Mouse (Mus musculus): Measurements from ENCODE around the gene Glb1l. TPM values are rescaled to one million over a fixed set of nuclear protein-coding genes. Genes with fewer than 3 reads are reported as not detected.

The Glb1l gene
- polyA plus RNA-seq, 2 experiments, result 17.7 to 41.4 TPM

- Histone ChIP-seq H3K9ac (ENCODE audit: low read depth, low read length, severe bottlenecking) (no peak overlapping the region), H3K9me3 (ENCODE audit: control insufficient read depth, low read length) (no peaks in the 10 kb centered on the region), H3K36me3 (ENCODE audit: control insufficient read depth, insufficient read depth, low read length) (no peaks in the 10 kb centered on the region), H3K4me2 (replicated peaks; ENCODE audit: low read depth, low read length, severe bottlenecking) (no peak overlapping the region), H3K4me1 (ENCODE audit: control insufficient read depth, insufficient read depth, low read length) (peaks cover 7% of the 10 kb centered on the region; the same call in 1 of the 2 replicates), H3K27me3 (ENCODE audit: control insufficient read depth, insufficient read depth, low read length) (no peaks in the 10 kb centered on the region), H3K27ac (replicated peaks; ENCODE audit: low read depth, low read length) (no peak overlapping the region), H3K4me3 (replicated peaks; ENCODE audit: low read length) (no peak overlapping the region)
- no peak for DNase-seq (ENCODE audit: low spot score)
- WGBS, result 70% methylated on average over 13 of the region's 13 CpGs
- no peak for TF ChIP-seq POLR2A (IDR thresholded peaks at IDR 0.05; ENCODE audit: borderline replicate concordance, extremely low read depth, insufficient read depth, insufficient read length)
- no peak for ATAC-seq (ENCODE audit: low FRiP score, low read depth)
Observed at GRCm38 (mm10) chr1:75252308-75252707, 41.7 kb upstream of the Glb1l start.

GRCm38 (mm10) chr1:75251112-75251970 lies 40.7 kb upstream of the Glb1l start:
- DNase-seq (ENCODE audit: low spot score), result peak; percentile 43
- no peaks in the 10 kb centered on the region for H3K27me3 ChIP-seq (ENCODE audit: control insufficient read depth, insufficient read depth, low read length)
- H3K36me3 ChIP-seq (ENCODE audit: control insufficient read depth, insufficient read depth, low read length), result no peaks in the 10 kb centered on the region
- H3K9me3 ChIP-seq (ENCODE audit: control insufficient read depth, low read length), result no peaks in the 10 kb centered on the region
- H3K9ac ChIP-seq (ENCODE audit: low read depth, low read length, severe bottlenecking), result no peak overlapping the region
- peak; percentile 58; the same call in 1 of the 2 replicates for ATAC-seq (ENCODE audit: low FRiP score, low read depth)
- H3K4me2 ChIP-seq (replicated peaks; ENCODE audit: low read depth, low read length, severe bottlenecking), result peak overlapping the region; percentile 48
- H3K4me3 ChIP-seq (replicated peaks; ENCODE audit: low read length), result peak overlapping the region; percentile 18; the same call in 1 of the 2 replicates
- no peak for TF ChIP-seq POLR2A (IDR thresholded peaks at IDR 0.05; ENCODE audit: borderline replicate concordance, extremely low read depth, insufficient read depth, insufficient read length)
- no peak overlapping the region for H3K27ac ChIP-seq (replicated peaks; ENCODE audit: low read depth, low read length)
- H3K4me1 ChIP-seq (ENCODE audit: control insufficient read depth, insufficient read depth, low read length), result peaks cover 7% of the 10 kb centered on the region; the same call in 1 of the 2 replicates
- WGBS, result 3% methylated on average over 21 of the region's 22 CpGs

GRCm38 (mm10) chr1:75250498-75250897 lies 39.9 kb upstream of the Glb1l start:
- WGBS, result 58% methylated on average over 3 of the region's 3 CpGs
- peaks cover 7% of the 10 kb centered on the region; the same call in 1 of the 2 replicates for H3K4me1 ChIP-seq (ENCODE audit: control insufficient read depth, insufficient read depth, low read length)
- no peak overlapping the region for H3K4me3 ChIP-seq (replicated peaks; ENCODE audit: low read length)
- DNase-seq (ENCODE audit: low spot score) (no peak), ATAC-seq (ENCODE audit: low FRiP score, low read depth) (no peak)
- H3K4me2 ChIP-seq (replicated peaks; ENCODE audit: low read depth, low read length, severe bottlenecking), result no peak overlapping the region
- no peaks in the 10 kb centered on the region for H3K27me3 ChIP-seq (ENCODE audit: control insufficient read depth, insufficient read depth, low read length)
- no peak overlapping the region for H3K27ac ChIP-seq (replicated peaks; ENCODE audit: low read depth, low read length)
- no peak for TF ChIP-seq POLR2A (IDR thresholded peaks at IDR 0.05; ENCODE audit: borderline replicate concordance, extremely low read depth, insufficient read depth, insufficient read length)
- H3K36me3 ChIP-seq (ENCODE audit: control insufficient read depth, insufficient read depth, low read length), result no peaks in the 10 kb centered on the region
- H3K9me3 ChIP-seq (ENCODE audit: control insufficient read depth, low read length), result no peaks in the 10 kb centered on the region
- H3K9ac ChIP-seq (ENCODE audit: low read depth, low read length, severe bottlenecking), result no peak overlapping the region

- Histone ChIP-seq H3K9ac (ENCODE audit: low read depth, low read length, severe bottlenecking) (no peak overlapping the region), H3K4me1 (ENCODE audit: control insufficient read depth, insufficient read depth, low read length) (peaks cover 7% of the 10 kb centered on the region; the same call in 1 of the 2 replicates), H3K27me3 (ENCODE audit: control insufficient read depth, insufficient read depth, low read length) (no peaks in the 10 kb centered on the region), H3K27ac (replicated peaks; ENCODE audit: low read depth, low read length) (no peak overlapping the region), H3K4me2 (replicated peaks; ENCODE audit: low read depth, low read length, severe bottlenecking) (no peak overlapping the region), H3K36me3 (ENCODE audit: control insufficient read depth, insufficient read depth, low read length) (peaks cover 12% of the 10 kb centered on the region), H3K9me3 (ENCODE audit: control insufficient read depth, low read length) (no peaks in the 10 kb centered on the region), H3K4me3 (replicated peaks; ENCODE audit: low read length) (no peak overlapping the region)
- 39% methylated on average over 9 of the region's 9 CpGs for WGBS
- no peak for TF ChIP-seq POLR2A (IDR thresholded peaks at IDR 0.05; ENCODE audit: borderline replicate concordance, extremely low read depth, insufficient read depth, insufficient read length)
- DNase-seq (ENCODE audit: low spot score) (no peak), ATAC-seq (ENCODE audit: low FRiP score, low read depth) (peak; percentile 37; the same call in 1 of the 2 replicates)
Observed at GRCm38 (mm10) chr1:75248041-75248772, 37.6 kb upstream of the Glb1l start.
